Mouse (Mus musculus): ENCODE measurements at regions not wholly inside any gene's neighbourhood (a gene's known extent, or its start where the extent isn't known, plus 50 kb on each side); places are given as distances from the start of the nearest gene placed in this dataset.

GRCm38 (mm10) chr14:74145202-74145700 is 484.2 kb downstream of the Gm21750 start:
- TF ChIP-seq POLR2A (IDR thresholded peaks at IDR 0.05; ENCODE audit: insufficient read depth, low read depth, low read length) (no peak), CTCF (IDR thresholded peaks at IDR 0.05; ENCODE audit: insufficient read depth, low read depth, low read length) (no peak)
